Mouse (Mus musculus) liver, embryonic 12.5 days (tissue): Measurements from ENCODE around the gene Itga2b. TPM values are rescaled to one million over a fixed set of nuclear protein-coding genes. Genes with fewer than 3 reads are reported as not detected.
A peak's percentile ranks its signal among the peaks of the same experiment; 100 is the strongest.

Source experiments
- ATAC-seq: fragments of 200-750 bp; cut with Nextera tagmentation; 2 replicates; pipeline ENCODE4 v1.8.0; 2017; ENCODE audit warnings: moderate number of reproducible peaks, mild to moderate bottlenecking, moderate library complexity
- H3K27ac ChIP-seq: fragments of 300-500 bp; sonication (generic); 2 replicates; pipeline ENCODE4 v1.5.1; 2016; ENCODE audit warnings: mild to moderate bottlenecking
- H3K27me3 ChIP-seq: fragments of 300-500 bp; sonication (generic); replicated peaks from 2 replicates; pipeline ENCODE4 v1.6.1; 2016; ENCODE audit warnings: mild to moderate bottlenecking, moderate library complexity
- H3K36me3 ChIP-seq: fragments of 300-500 bp; sonication (generic); 2 replicates; pipeline ENCODE4 v1.6.1; 2016; ENCODE audit warnings: mild to moderate bottlenecking, moderate library complexity
- H3K4me1 ChIP-seq: fragments of 300-500 bp; sonication (generic); 2 replicates; pipeline ENCODE4 v1.6.1; 2016
- H3K4me2 ChIP-seq: fragments of 300-500 bp; sonication (generic); 2 replicates; pipeline ENCODE4 v1.6.1; 2016; ENCODE audit warnings: mild to moderate bottlenecking, moderate library complexity
- H3K4me3 ChIP-seq: fragments of 300-500 bp; sonication (generic); 2 replicates; pipeline ENCODE4 v1.5.1; 2016; ENCODE audit warnings: mild to moderate bottlenecking, moderate library complexity
- H3K9ac ChIP-seq: fragments of 300-500 bp; sonication (generic); 2 replicates; pipeline ENCODE4 v1.6.1; 2016; ENCODE audit warnings: mild to moderate bottlenecking, moderate library complexity
- H3K9me3 ChIP-seq: fragments of 300-500 bp; sonication (generic); replicated peaks from 2 replicates; pipeline ENCODE4 v1.6.1; 2016; ENCODE audit warnings: mild to moderate bottlenecking, moderate library complexity
- WGBS: fragments of 180-500 bp; shearing (Covaris S2); methylation state at CpG from one replicate; pipeline ENCODE4 v1.1.7; 2016; ENCODE audit not compliant: insufficient replicate concordance; 5-methylcytosine and 5-hydroxymethylcytosine counted together
- polyA plus RNA-seq: library from polyadenylated mRNA; unstranded; fragments of >200 nt; fragmentation: Nextera tagmentation; extraction: Ambion mirVana; gene quantifications from 2 replicates; pipeline ENCODE4 v1.2.1, GENCODE M21; 2016

The Itga2b gene
- polyA plus RNA-seq, 1 experiment from 2014 or later: 88.2 TPM

- Histone ChIP-seq H3K9me3 (no peaks in the 10 kb centered on the region), H3K4me2 (no peak overlapping the region), H3K4me1 (0 out of 2 replicates have a peak, but pooled peaks cover 5% of the 10 kb centered on the region), H3K4me3 (no peak overlapping the region), H3K27me3 (no peaks in the 10 kb centered on the region), H3K9ac (no peak overlapping the region; the same call in 1 of the 2 replicates), H3K27ac (no peak overlapping the region), H3K36me3 (peaks cover 79% of the 10 kb centered on the region)
- 89% methylated on average over 4 of the region's 4 CpGs for WGBS
- ATAC-seq: no peak
These were observed 11.0 kb upstream of the Itga2b start for GRCm38 (mm10) chr11:102480897-102481296.

- H3K9me3 ChIP-seq: no peaks in the 10 kb centered on the region
- H3K36me3 ChIP-seq: peaks cover 72% of the 10 kb centered on the region
- WGBS: 89% methylated on average over 15 of the region's 15 CpGs
- no peak overlapping the region for H3K9ac ChIP-seq
- no peaks in the 10 kb centered on the region for H3K27me3 ChIP-seq
- no peak overlapping the region for H3K4me3 ChIP-seq
- no peak overlapping the region for H3K4me2 ChIP-seq
- peaks cover 13% of the 10 kb centered on the region for H3K4me1 ChIP-seq
- peak overlapping the region; percentile 25; the same call in 1 of the 2 replicates for H3K27ac ChIP-seq
- ATAC-seq: no peak
These were observed 10.2 kb upstream of the Itga2b start for GRCm38 (mm10) chr11:102480111-102480510.

- no peak overlapping the region for H3K9ac ChIP-seq
- no peak overlapping the region for H3K4me2 ChIP-seq
- peak overlapping the region; percentile 25; the same call in 1 of the 2 replicates for H3K27ac ChIP-seq
- H3K4me3 ChIP-seq: no peak overlapping the region
- peaks cover 67% of the 10 kb centered on the region for H3K36me3 ChIP-seq
- no peaks in the 10 kb centered on the region for H3K27me3 ChIP-seq
- 93% methylated on average over 23 of the region's 23 CpGs for WGBS
- no peaks in the 10 kb centered on the region for H3K9me3 ChIP-seq
- no peak for ATAC-seq
- peaks cover 17% of the 10 kb centered on the region for H3K4me1 ChIP-seq
These were observed 9.7 kb upstream of the Itga2b start for GRCm38 (mm10) chr11:102479581-102479980.

- Histone ChIP-seq H3K9ac (no peak overlapping the region), H3K36me3 (peaks cover 60% of the 10 kb centered on the region)
These were observed 8.7 kb upstream of the Itga2b start for GRCm38 (mm10) chr11:102478671-102479070.

GRCm38 (mm10) chr11:102475027-102475426, 5.1 kb upstream of the Itga2b start:
- WGBS: 50% methylated on average over 3 of the region's 3 CpGs
- no peaks in the 10 kb centered on the region for H3K9me3 ChIP-seq
- no peak overlapping the region for H3K4me3 ChIP-seq
- peaks cover 30% of the 10 kb centered on the region for H3K4me1 ChIP-seq
- H3K27ac ChIP-seq: peak overlapping the region; percentile 70
- no peaks in the 10 kb centered on the region for H3K27me3 ChIP-seq
- H3K36me3 ChIP-seq: peaks cover 28% of the 10 kb centered on the region
- H3K9ac ChIP-seq: no peak overlapping the region; the same call in 1 of the 2 replicates
- ATAC-seq: peak; percentile 53; the same call in 1 of the 2 replicates
- H3K4me2 ChIP-seq: no peak overlapping the region

More at GRCm38 (mm10) chr11:102478671-102479070, 8.7 kb upstream of the Itga2b start:
- no peak overlapping the region for H3K4me3 ChIP-seq
- no peaks in the 10 kb centered on the region for H3K27me3 ChIP-seq
- no peaks in the 10 kb centered on the region for H3K9me3 ChIP-seq
- H3K27ac ChIP-seq: no peak overlapping the region
- H3K4me1 ChIP-seq: peaks cover 17% of the 10 kb centered on the region
- 78% methylated on average over 3 of the region's 3 CpGs for WGBS
- no peak for ATAC-seq
- no peak overlapping the region for H3K4me2 ChIP-seq

- Histone ChIP-seq H3K9ac (peak overlapping the region; percentile 75), H3K4me2 (peak overlapping the region; percentile 97), H3K27ac (peak overlapping the region; percentile 92), H3K4me3 (peak overlapping the region; percentile 60), H3K4me1 (peaks cover 74% of the 10 kb centered on the region), H3K27me3 (0 out of 2 replicates have a peak, but pooled peaks cover 7% of the 10 kb centered on the region), H3K36me3 (no peaks in the 10 kb centered on the region; the same call in 1 of the 2 replicates), H3K9me3 (no peaks in the 10 kb centered on the region)
- under 1% methylated on average over 37 of the region's 37 CpGs for WGBS
- peak; percentile 83 for ATAC-seq
These were observed 2.8 kb downstream of the Itga2b start for GRCm38 (mm10) chr11:102467041-102467631.

GRCm38 (mm10) chr11:102465713-102466436, 4.0 kb downstream of the Itga2b start:
- Histone ChIP-seq H3K4me1 (peaks cover 81% of the 10 kb centered on the region), H3K4me2 (peak overlapping the region; percentile 97; the same call in 1 of the 2 replicates), H3K9me3 (no peaks in the 10 kb centered on the region), H3K4me3 (no peak overlapping the region), H3K27me3 (0 out of 2 replicates have a peak, but pooled peaks cover 7% of the 10 kb centered on the region), H3K27ac (no peak overlapping the region), H3K36me3 (no peaks in the 10 kb centered on the region; the same call in 1 of the 2 replicates), H3K9ac (no peak overlapping the region)
- WGBS: 72% methylated on average over 26 of the region's 26 CpGs
- no peak for ATAC-seq

- 94% methylated on average over 6 of the region's 6 CpGs for WGBS
- Histone ChIP-seq H3K4me2 (no peak overlapping the region), H3K9me3 (no peaks in the 10 kb centered on the region), H3K36me3 (no peaks in the 10 kb centered on the region; the same call in 1 of the 2 replicates), H3K4me3 (no peak overlapping the region), H3K9ac (no peak overlapping the region), H3K27ac (no peak overlapping the region), H3K27me3 (0 out of 2 replicates have a peak, but pooled peaks cover 7% of the 10 kb centered on the region), H3K4me1 (peaks cover 81% of the 10 kb centered on the region)
- ATAC-seq: no peak
These were observed 5.0 kb downstream of the Itga2b start for GRCm38 (mm10) chr11:102464901-102465300.

GRCm38 (mm10) chr11:102461764-102462163, 8.2 kb downstream of the Itga2b start:
- H3K27ac ChIP-seq: no peak overlapping the region
- peaks cover 7% of the 10 kb centered on the region for H3K27me3 ChIP-seq
- no peaks in the 10 kb centered on the region for H3K9me3 ChIP-seq
- no peak for ATAC-seq
- H3K4me1 ChIP-seq: peaks cover 59% of the 10 kb centered on the region
- no peaks in the 10 kb centered on the region; the same call in 1 of the 2 replicates for H3K36me3 ChIP-seq
- WGBS: 45% methylated on average over 3 of the region's 3 CpGs
- H3K9ac ChIP-seq: peak overlapping the region; percentile 14; the same call in 1 of the 2 replicates
- H3K4me3 ChIP-seq: no peak overlapping the region
- no peak overlapping the region for H3K4me2 ChIP-seq

GRCm38 (mm10) chr11:102460541-102460940, 9.4 kb downstream of the Itga2b start:
- Histone ChIP-seq H3K9ac (peak overlapping the region; percentile 36; the same call in 1 of the 2 replicates), H3K27ac (peak overlapping the region; percentile 12; the same call in 1 of the 2 replicates), H3K4me3 (no peak overlapping the region), H3K36me3 (no peaks in the 10 kb centered on the region), H3K9me3 (no peaks in the 10 kb centered on the region), H3K4me2 (peak overlapping the region; percentile 42), H3K27me3 (peaks cover 5% of the 10 kb centered on the region), H3K4me1 (peaks cover 59% of the 10 kb centered on the region)
- 38% methylated on average over 16 of the region's 16 CpGs for WGBS
- ATAC-seq: peak; percentile 72

- H3K9ac ChIP-seq: peak overlapping the region; percentile 49
- H3K27me3 ChIP-seq: peaks cover 8% of the 10 kb centered on the region
- peak overlapping the region; percentile 55 for H3K4me3 ChIP-seq
These were observed 14.1 kb downstream of the Itga2b start for GRCm38 (mm10) chr11:102455740-102456396.

More at GRCm38 (mm10) chr11:102455740-102456396, 14.1 kb downstream of the Itga2b start:
- WGBS: 14% methylated on average over 38 of the region's 40 CpGs
- Histone ChIP-seq H3K9me3 (no peaks in the 10 kb centered on the region), H3K4me2 (peak overlapping the region; percentile 83), H3K36me3 (no peaks in the 10 kb centered on the region), H3K27ac (no peak overlapping the region), H3K4me1 (peaks cover 37% of the 10 kb centered on the region)
- ATAC-seq: peak; percentile 81
